Comparison of ENCODE assay signal across 8 mouse cellular contexts in the genomic region with DNA sequence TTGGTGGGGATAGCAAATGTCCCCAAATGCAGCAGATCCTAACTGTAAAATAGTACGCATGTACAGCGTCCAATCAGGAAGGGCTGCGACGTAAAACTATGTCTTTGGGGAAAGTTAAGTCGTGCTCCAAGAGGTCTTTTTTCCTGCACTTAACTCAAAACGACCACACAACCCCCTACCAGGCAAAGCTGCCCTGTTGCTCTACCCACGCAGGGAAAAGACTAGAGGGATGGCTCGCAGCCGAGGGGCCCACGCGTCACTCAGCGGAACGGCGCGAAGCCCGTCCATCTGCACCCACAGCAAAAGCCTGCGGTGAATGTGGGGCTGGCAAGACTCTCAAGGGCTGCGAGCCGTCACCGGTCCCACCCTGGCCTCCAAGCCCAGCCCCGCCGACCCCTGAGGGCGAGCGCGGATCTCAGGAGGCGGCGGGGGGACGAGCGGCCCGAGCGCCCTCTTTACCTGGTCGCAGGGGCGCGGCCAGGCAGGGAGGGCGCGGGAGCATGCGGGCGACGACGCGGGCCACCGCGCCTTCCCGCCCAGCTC. TPM values are rescaled to one million over a fixed set of nuclear protein-coding genes. Genes with fewer than 3 reads are reported as not detected.
DNase-seq lines count a peak whose midpoint lies in the region; ATAC-seq and TF ChIP-seq lines count a peak whose summit lies in the region.

No protein-coding gene starts in this region.

- no peak for TF ChIP-seq CTCF in thymus, adult 2 months (IDR thresholded peaks at IDR 0.05; ENCODE audit: borderline replicate concordance, control insufficient read depth, extremely low read depth, insufficient read depth, low read length, poor library complexity)

- H3K27me3 ChIP-seq in thymus, adult 2 months (ENCODE audit: control insufficient read depth, insufficient read depth, low read length), result no peaks in the 10 kb centered on the region
- no peaks in the 10 kb centered on the region for H3K27me3 ChIP-seq in midbrain, embryonic 11.5 days (ENCODE audit: control insufficient read depth, insufficient read depth, low read length)

- ATAC-seq in frontal cortex, adult (ENCODE audit: low TSS enrichment), result peak; percentile 75
- peak; percentile 87; the same call in 1 of the 2 replicates for ATAC-seq in midbrain, embryonic 11.5 days (ENCODE audit: low FRiP score)

- peak overlapping the region; percentile 75 for H3K4me2 ChIP-seq in midbrain, embryonic 11.5 days

- H3K36me3 ChIP-seq in thymus, adult 2 months (ENCODE audit: control insufficient read depth, insufficient read depth, low read length), result no peaks in the 10 kb centered on the region
- H3K36me3 ChIP-seq in midbrain, embryonic 11.5 days (ENCODE audit: control insufficient read depth, insufficient read depth, low read length), result no peaks in the 10 kb centered on the region

- no peaks in the 10 kb centered on the region for H3K9me3 ChIP-seq in midbrain, embryonic 11.5 days (ENCODE audit: control insufficient read depth, low read length)

- peak overlapping the region; percentile 11 for H3K27ac ChIP-seq in thymus, adult 2 months (ENCODE audit: control insufficient read depth, insufficient read depth, low read length)
- peak overlapping the region; percentile 98 for H3K27ac ChIP-seq in midbrain, embryonic 11.5 days (ENCODE audit: low read depth, low read length)

- H3K9ac ChIP-seq in midbrain, embryonic 11.5 days (ENCODE audit: low read length), result peak overlapping the region; percentile 98

- H3K4me1 ChIP-seq in thymus, adult 2 months (replicated peaks; ENCODE audit: control insufficient read depth, insufficient read depth, low read length), result no peaks in the 10 kb centered on the region
- peaks cover 10% of the 10 kb centered on the region for H3K4me1 ChIP-seq in midbrain, embryonic 11.5 days (ENCODE audit: control insufficient read depth, insufficient read depth, low read length)

- under 1% methylated on average over 44 of the region's 44 CpGs for WGBS in thymus, adult 2 months
- WGBS in midbrain, embryonic 11.5 days, result under 1% methylated on average over 44 of the region's 44 CpGs

- TF ChIP-seq POLR2A in thymus, adult 2 months (IDR thresholded peaks at IDR 0.05; ENCODE audit: control insufficient read depth, extremely low read depth, insufficient read depth, low read length, poor library complexity), result no peak

- peak overlapping the region; percentile 91 for H3K4me3 ChIP-seq in thymus, adult 2 months (ENCODE audit: control insufficient read depth, insufficient read depth, low read length)
- H3K4me3 ChIP-seq in midbrain, embryonic 11.5 days (ENCODE audit: low read depth, low read length), result peak overlapping the region; percentile 88

- peak; percentile 28 to 59 for DNase-seq in cerebellum, postnatal 4 days (ENCODE audit: low spot score in 2 of 2)
- no peak for DNase-seq in cerebellum, adult 8-10 months
- no peak for DNase-seq in thymus, adult 2 months
- DNase-seq in thymus, postnatal 14 days, result no peak
- DNase-seq in left cerebral cortex, adult 11 months (ENCODE audit: low spot score), result peak; percentile 23
- DNase-seq in midbrain, embryonic 11.5 days (ENCODE audit: low spot score, missing footprints), result peak; percentile 97
- DNase-seq in B cell, adult 2 months, result no peak

RNA-seq across cellular contexts. Expression of a gene that starts 0.4 kb away (rescaled TPM):
- polyA plus RNA-seq in thymus, adult 2 months (2012; rRNA removed), result 9.7 and 10.2 TPM in 2 replicates
- 28.4 and 30.1 TPM in 2 replicates for polyA plus RNA-seq in midbrain, embryonic 11.5 days (2014; fragmentation: Nextera tagmentation; extraction: Ambion mirVana)

RNA-seq across cellular contexts. Expression of a gene that starts 0.6 kb away (rescaled TPM):
- polyA plus RNA-seq in thymus, adult 2 months (2012; rRNA removed), result 6.5 and 8.1 TPM in 2 replicates
- polyA plus RNA-seq in midbrain, embryonic 11.5 days (2014; fragmentation: Nextera tagmentation; extraction: Ambion mirVana), result 9.5 and 11.7 TPM in 2 replicates

Comparison
In these comparisons a context has a peak if more than half of its experiments do, and no peak if none do; other contexts are left out.
1. DNase-seq: peak in cerebellum, postnatal 4 days (2 of 2), left cerebral cortex, adult 11 months (single experiment) and midbrain, embryonic 11.5 days (single experiment); none in cerebellum, adult 8-10 months (single experiment), thymus, adult 2 months (single experiment), thymus, postnatal 14 days (single experiment) and B cell, adult 2 months (0 of 2).